29 mouse cellular contexts compared by ENCODE assay signal in genomic region chr2:158281497-158282205, GRCm38 (mm10). TPM values are rescaled to one million over a fixed set of nuclear protein-coding genes. Genes with fewer than 3 reads are reported as not detected.
DNase-seq lines count a peak whose midpoint lies in the region; ATAC-seq lines count a peak whose summit lies in the region.
"Had no signal": no experiment of that assay in that cellular context is flagged by ENCODE, and none has a peak within 500 bp of the region (broad histone marks: within the 10 kb centered on the region; RNA-seq: fewer than 3 reads in every experiment).

No protein-coding gene starts in this region.

- H3K27ac ChIP-seq in heart, embryonic 10.5 days, result no peak overlapping the region
- no peak overlapping the region for H3K27ac ChIP-seq in embryonic facial prominence, embryonic 13.5 days
- H3K27ac ChIP-seq: forebrain, embryonic 10.5 days; hindbrain, postnatal 0 days; layer of hippocampus, adult 2 months; limb, embryonic 12.5 days; lung, embryonic 15.5 days; neural tube, embryonic 13.5 days had no signal

- DNase-seq in heart, adult 11 months, result peak; percentile 85
- DNase-seq in heart, embryonic 10.5 days (ENCODE audit: low spot score), result no peak
- DNase-seq in thymus, postnatal 14 days, result peak; percentile 23
- DNase-seq in thymus, postnatal 10 days (ENCODE audit: low spot score in 2 of 2), result no peak
- no peak for DNase-seq in spleen, adult 12 weeks (ENCODE audit: low spot score)
- DNase-seq: adrenal gland, postnatal 14 days; cerebellum, adult 8-10 months; cerebellum, postnatal 36 days; gastrocnemius, postnatal 36 days; lung, postnatal 36 days; retina, postnatal 1 day; right cerebral cortex, postnatal 25 days; thymus, adult 2 months had no signal

- H3K4me2 ChIP-seq in embryonic facial prominence, embryonic 13.5 days, result no peak overlapping the region
- H3K4me2 ChIP-seq: limb, embryonic 12.5 days; liver, embryonic 11.5 days; lung, embryonic 15.5 days; neural tube, embryonic 13.5 days had no signal

- 0 out of 2 replicates have a peak overlapping the region, but pooled peaks have one; percentile 32 for H3K9ac ChIP-seq in embryonic facial prominence, embryonic 13.5 days
- H3K9ac ChIP-seq: limb, embryonic 12.5 days; lung, embryonic 15.5 days; neural tube, embryonic 13.5 days had no signal

- peaks cover 40% of the 10 kb centered on the region for H3K4me1 ChIP-seq in heart, embryonic 10.5 days
- peaks cover 17% of the 10 kb centered on the region; the same call in 1 of the 2 replicates for H3K4me1 ChIP-seq in embryonic facial prominence, embryonic 13.5 days

- 68% methylated on average over 16 of the region's 16 CpGs for whole genome bisulfite sequencing in heart, embryonic 10.5 days
- WGBS in embryonic facial prominence, embryonic 13.5 days, result 63% methylated on average over 16 of the region's 16 CpGs

- peaks cover 20% of the 10 kb centered on the region; the same call in 1 of the 2 replicates for H3K27me3 ChIP-seq in heart, embryonic 10.5 days (ENCODE audit: insufficient read depth, poor library complexity, severe bottlenecking)
- H3K27me3 ChIP-seq in embryonic facial prominence, embryonic 13.5 days, result no peaks in the 10 kb centered on the region
- H3K27me3 ChIP-seq: limb, embryonic 12.5 days; lung, embryonic 15.5 days; neural tube, embryonic 13.5 days had no signal

- H3K36me3 ChIP-seq in heart, embryonic 10.5 days, result no peaks in the 10 kb centered on the region
- H3K36me3 ChIP-seq in embryonic facial prominence, embryonic 13.5 days, result no peaks in the 10 kb centered on the region
- H3K36me3 ChIP-seq: forebrain, embryonic 10.5 days; limb, embryonic 12.5 days; lung, embryonic 15.5 days; neural tube, embryonic 13.5 days had no signal

- H3K9me3 ChIP-seq in heart, embryonic 10.5 days, result no peaks in the 10 kb centered on the region
- no peaks in the 10 kb centered on the region for H3K9me3 ChIP-seq in embryonic facial prominence, embryonic 13.5 days
- H3K9me3 ChIP-seq: forebrain, embryonic 10.5 days; limb, embryonic 12.5 days; lung, embryonic 15.5 days; neural tube, embryonic 13.5 days had no signal

- no peak overlapping the region for H3K4me3 ChIP-seq in heart, embryonic 10.5 days
- no peak overlapping the region for H3K4me3 ChIP-seq in embryonic facial prominence, embryonic 13.5 days
- H3K4me3 ChIP-seq: forebrain, embryonic 10.5 days; layer of hippocampus, adult 2 months; limb, embryonic 12.5 days; lung, embryonic 15.5 days; myocyte; neural tube, embryonic 13.5 days had no signal

- ATAC-seq in embryonic facial prominence, embryonic 13.5 days (ENCODE audit: insufficient number of reproducible peaks, insufficient read depth, low FRiP score, low TSS enrichment, low read depth), result no peak
- no peak for ATAC-seq in frontal cortex, adult (ENCODE audit: low TSS enrichment)
- ATAC-seq: forebrain, embryonic 16.5 days; hindbrain, postnatal 0 days; intestine, postnatal 0 days; midbrain, embryonic 16.5 days had no signal

RNA-seq across cellular contexts. Expression of gene Bpi, which starts 23.8 kb away (rescaled TPM):
- not detected in 2 replicates for polyA plus RNA-seq in heart, embryonic 10.5 days (2016; fragmentation: Nextera tagmentation; extraction: Ambion mirVana)
- not detected in 2 replicates for polyA plus RNA-seq in embryonic facial prominence, embryonic 13.5 days (2015; fragmentation: Nextera tagmentation; extraction: Ambion mirVana)
- polyA plus RNA-seq: forebrain, embryonic 10.5 days; forebrain, embryonic 16.5 days; heart, embryonic 16.5 days; hindbrain, postnatal 0 days; intestine, postnatal 0 days; limb, embryonic 12.5 days; liver, embryonic 11.5 days; lung, embryonic 15.5 days; midbrain, embryonic 16.5 days; myocyte; neural tube, embryonic 13.5 days; spleen, adult 2 months; stomach, embryonic 14.5 days had no signal

RNA-seq across cellular contexts. Expression of gene Lbp, which starts 24.6 kb away (rescaled TPM):
- 5.4 and 5.5 TPM in 2 replicates for polyA plus RNA-seq in heart, embryonic 10.5 days (2016; fragmentation: Nextera tagmentation; extraction: Ambion mirVana)
- polyA plus RNA-seq in embryonic facial prominence, embryonic 13.5 days (2015; fragmentation: Nextera tagmentation; extraction: Ambion mirVana), result 4.2 and 6.0 TPM in 2 replicates

RNA-seq across cellular contexts. Expression of gene D630003M21Rik, which starts 52.6 kb away (rescaled TPM):
- 0.73 and 0.91 TPM in 2 replicates for polyA plus RNA-seq in heart, embryonic 10.5 days (2016; fragmentation: Nextera tagmentation; extraction: Ambion mirVana)
- 7.5 and 7.6 TPM in 2 replicates for polyA plus RNA-seq in embryonic facial prominence, embryonic 13.5 days (2015; fragmentation: Nextera tagmentation; extraction: Ambion mirVana)

Comparison
In these comparisons a context has a peak if more than half of its experiments do, and no peak if none do; other contexts are left out.
1. DNase-seq: peak in heart, adult 11 months (single experiment) and thymus, postnatal 14 days (single experiment); none in heart, embryonic 10.5 days (single experiment), thymus, postnatal 10 days (0 of 2) and spleen, adult 12 weeks (single experiment).